Mouse (Mus musculus) heart, embryonic 14.5 days (tissue): ENCODE results near the gene Opa3. TPM values are rescaled to one million over a fixed set of nuclear protein-coding genes. Genes with fewer than 3 reads are reported as not detected.

Experiments
- ATAC-seq: fragments of 200-750 bp; cut with Nextera tagmentation; 2 replicates; pipeline ENCODE4 v1.8.0; 2017; ENCODE audit warnings: low read depth, moderate TSS enrichment; ENCODE audit not compliant: insufficient number of reproducible peaks, insufficient read depth, low FRiP score
- H3K27ac ChIP-seq, 2 experiments: fragments of 200-500 bp in 1 of 2; fragments of 300-500 bp in 1 of 2; sonication (generic) in 1 of 2; replicated peaks in 1 of 2; 2 replicates each; pipeline ENCODE4 v1.5.1; 2012 to 2014; ENCODE audit warnings: low read depth in 2 of 2, low read length in 2 of 2, control low read depth in 1 of 2, mild to moderate bottlenecking in 1 of 2, mixed read lengths in 1 of 2; ENCODE audit not compliant: control insufficient read depth in 1 of 2, insufficient read depth in 1 of 2
- H3K27me3 ChIP-seq: fragments of 300-500 bp; sonication (generic); 2 replicates; pipeline ENCODE4 v1.6.1; 2014; ENCODE audit warnings: mild to moderate bottlenecking, low read length, control low read depth; ENCODE audit not compliant: control insufficient read depth, insufficient read depth
- H3K36me3 ChIP-seq: fragments of 300-500 bp; sonication (generic); 2 replicates; pipeline ENCODE4 v1.6.1; 2014; ENCODE audit warnings: mild to moderate bottlenecking, control low read depth, low read length, mixed read lengths; ENCODE audit not compliant: control insufficient read depth, insufficient read depth
- H3K4me1 ChIP-seq, 2 experiments: fragments of 200-500 bp in 1 of 2; fragments of 300-500 bp in 1 of 2; sonication (generic) in 1 of 2; 2 replicates each; pipeline ENCODE4 v1.6.1; 2012 to 2014; ENCODE audit warnings: low read length in 2 of 2, control low read depth in 1 of 2, mixed read lengths in 1 of 2; ENCODE audit not compliant: control insufficient read depth in 2 of 2, insufficient read depth in 2 of 2
- H3K4me2 ChIP-seq: fragments of 300-500 bp; sonication (generic); 2 replicates; pipeline ENCODE4 v1.6.1; 2014; ENCODE audit warnings: mild to moderate bottlenecking, low read length
- H3K4me3 ChIP-seq, 2 experiments: fragments of 200-500 bp in 1 of 2; fragments of 300-500 bp in 1 of 2; sonication (generic) in 1 of 2; 2 replicates each; pipeline ENCODE4 v1.5.1; 2012 to 2014; ENCODE audit warnings: low read length in 2 of 2, mild to moderate bottlenecking in 2 of 2, control low read depth in 1 of 2, low read depth in 1 of 2, moderate library complexity in 1 of 2; ENCODE audit not compliant: control insufficient read depth in 1 of 2, insufficient read depth in 1 of 2
- H3K9ac ChIP-seq: fragments of 300-500 bp; sonication (generic); 2 replicates; pipeline ENCODE4 v1.6.1; 2014; ENCODE audit warnings: mild to moderate bottlenecking, low read length
- H3K9me3 ChIP-seq: fragments of 300-500 bp; sonication (generic); 2 replicates; pipeline ENCODE4 v1.6.1; 2016; ENCODE audit warnings: low read length, control low read depth; ENCODE audit not compliant: control insufficient read depth
- WGBS: fragments of 180-500 bp; shearing (Covaris S2); extraction: QIAGEN DNeasy Blood & Tissue Kit; methylation state at CpG from one replicate; pipeline ENCODE4 v1.1.7; 2014; 5-methylcytosine and 5-hydroxymethylcytosine counted together
- polyA plus RNA-seq: library from polyadenylated mRNA; unstranded; fragments of >200 nt; fragmentation: Nextera tagmentation; extraction: Ambion mirVana; gene quantifications from 2 replicates; pipeline ENCODE4 v1.2.1, GENCODE M21; 2014

Opa3 gene
- polyA plus RNA-seq, 1 experiment from 2014 or later: 36.5 TPM

DNA sequence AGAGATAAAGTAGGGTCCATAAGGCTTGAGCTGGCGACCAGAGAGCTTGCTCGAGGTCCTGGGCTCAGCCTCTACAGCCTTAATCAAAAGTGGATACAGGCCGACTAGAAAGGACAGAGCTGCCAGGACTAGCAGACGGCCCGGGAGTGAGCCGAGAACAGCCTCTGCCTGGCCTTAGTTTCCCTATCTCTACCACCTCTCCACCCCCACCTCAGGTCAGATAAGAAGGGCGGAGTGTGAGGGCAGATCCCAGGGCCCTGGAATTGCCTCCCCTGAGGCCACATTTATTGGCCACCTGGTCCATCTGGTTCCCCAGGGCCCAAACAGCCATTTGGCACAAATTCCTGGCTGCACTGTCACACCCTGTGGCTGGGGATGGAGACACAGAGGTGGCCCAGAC, 37.0 kb downstream of the Opa3 start:
- Histone ChIP-seq H3K4me2 (no peak overlapping the region), H3K27me3 (no peaks in the 10 kb centered on the region), H3K9ac (0 out of 2 replicates have a peak overlapping the region, but pooled peaks have one; percentile 3), H3K4me3 (no peak overlapping the region), H3K9me3 (no peaks in the 10 kb centered on the region), H3K36me3 (peaks cover 66% of the 10 kb centered on the region), H3K4me1 (peaks cover 28 to 46% of the 10 kb centered on the region in 2 experiments), H3K27ac (no peak overlapping the region)
- 30% methylated on average over 7 of the region's 7 CpGs for WGBS
- ATAC-seq: no peak

DNA sequence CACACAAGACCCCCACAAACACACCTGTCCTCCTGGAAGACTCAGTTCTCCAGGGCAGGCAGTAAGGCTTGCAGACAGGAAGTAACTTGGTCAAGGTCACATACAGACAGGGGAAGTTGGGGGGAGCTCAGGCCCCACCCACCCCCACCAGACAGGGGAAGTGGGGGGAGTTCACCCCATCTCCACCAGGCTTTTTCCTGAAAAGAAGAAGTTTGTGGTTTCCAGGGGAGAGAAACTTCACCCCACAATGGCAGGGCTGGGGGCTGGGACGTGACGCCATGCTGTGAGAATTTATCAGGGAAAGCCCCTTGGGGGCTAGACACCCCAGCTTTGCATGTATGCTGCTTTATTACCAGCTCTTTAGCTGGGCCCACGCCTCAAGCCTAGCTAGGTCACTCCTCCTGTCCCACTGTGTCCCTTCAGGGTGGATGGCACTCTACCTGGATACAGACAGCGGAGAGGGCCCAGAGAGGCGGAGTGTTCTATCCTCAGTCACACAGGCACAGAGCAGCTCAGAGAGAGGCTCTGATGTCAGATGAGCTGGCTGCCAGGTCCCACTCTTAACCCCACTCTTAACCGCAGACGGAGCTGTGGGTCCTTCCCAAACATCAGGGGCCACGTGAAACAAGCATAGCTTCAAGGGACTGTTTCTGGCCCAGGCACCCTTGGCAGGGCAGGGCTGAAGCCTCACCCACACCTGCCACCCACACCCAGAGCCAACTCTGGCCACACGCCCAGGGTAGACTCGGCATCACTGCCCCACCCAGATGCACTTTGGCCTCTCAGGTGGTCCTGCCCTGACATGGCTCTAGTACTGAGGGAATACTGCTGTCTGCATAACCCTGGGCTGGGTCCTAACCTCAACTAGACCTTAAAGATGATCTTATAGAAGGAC, 38.0 kb downstream of the Opa3 start:
- peak overlapping the region in 1 of 2 experiments; percentile 21; a peak in 3 of 4 replicates for H3K27ac ChIP-seq
- H3K27me3 ChIP-seq: no peaks in the 10 kb centered on the region
- H3K36me3 ChIP-seq: peaks cover 55% of the 10 kb centered on the region
- H3K4me3 ChIP-seq: no peak overlapping the region
- no peak for ATAC-seq
- H3K9me3 ChIP-seq: no peaks in the 10 kb centered on the region
- WGBS: 64% methylated on average over 10 of the region's 10 CpGs
- no peak overlapping the region for H3K4me2 ChIP-seq
- peak overlapping the region; percentile 44; the same call in 1 of the 2 replicates for H3K9ac ChIP-seq
- H3K4me1 ChIP-seq: peaks cover 28 to 46% of the 10 kb centered on the region in 2 experiments

DNA sequence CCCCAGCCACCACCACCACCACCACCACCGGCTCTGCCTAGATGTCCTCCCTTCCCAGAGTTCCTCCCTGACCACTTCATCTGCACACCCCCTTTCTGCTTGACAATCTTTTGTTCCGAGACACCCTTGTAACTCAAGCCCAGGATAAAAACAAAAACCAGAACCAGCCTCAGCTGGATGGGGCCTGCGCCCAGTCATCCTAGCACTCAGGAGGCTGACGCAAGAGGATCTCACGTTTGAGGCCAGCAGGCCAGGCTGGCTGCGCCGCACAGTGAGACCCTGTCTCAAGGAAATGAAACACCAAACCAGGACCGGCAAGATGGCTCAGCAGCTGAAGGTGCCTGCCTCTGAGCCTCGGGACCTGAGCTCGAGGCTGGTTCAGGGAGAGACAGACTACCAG, 38.9 kb downstream of the Opa3 start:
- peaks cover 28 to 46% of the 10 kb centered on the region in 2 experiments for H3K4me1 ChIP-seq
- H3K27ac ChIP-seq: no peak overlapping the region
- WGBS: 46% methylated on average over 10 of the region's 10 CpGs
- peaks cover 47% of the 10 kb centered on the region for H3K36me3 ChIP-seq
- H3K27me3 ChIP-seq: no peaks in the 10 kb centered on the region
- no peak overlapping the region for H3K4me3 ChIP-seq
- H3K4me2 ChIP-seq: peak overlapping the region; percentile 9; the same call in 1 of the 2 replicates
- H3K9ac ChIP-seq: peak overlapping the region; percentile 10
- no peak for ATAC-seq
- H3K9me3 ChIP-seq: no peaks in the 10 kb centered on the region

- H3K4me1 ChIP-seq: peaks cover 28 to 46% of the 10 kb centered on the region in 2 experiments
- 38% methylated on average over 10 of the region's 10 CpGs for WGBS
- peaks cover 26% of the 10 kb centered on the region for H3K36me3 ChIP-seq
- peak overlapping the region; percentile 91 for H3K4me2 ChIP-seq
- H3K27ac ChIP-seq: peak overlapping the region; percentile 80 to 96
- peak overlapping the region; percentile 92 for H3K9ac ChIP-seq
- H3K27me3 ChIP-seq: no peaks in the 10 kb centered on the region
- no peaks in the 10 kb centered on the region for H3K9me3 ChIP-seq
- H3K4me3 ChIP-seq: peak overlapping the region; percentile 44 to 90
- ATAC-seq: peak; percentile 4; the same call in 1 of the 2 replicates
These were observed 41.0 kb downstream of the Opa3 start for GRCm38 (mm10) chr7:19268993-19269681.

DNA sequence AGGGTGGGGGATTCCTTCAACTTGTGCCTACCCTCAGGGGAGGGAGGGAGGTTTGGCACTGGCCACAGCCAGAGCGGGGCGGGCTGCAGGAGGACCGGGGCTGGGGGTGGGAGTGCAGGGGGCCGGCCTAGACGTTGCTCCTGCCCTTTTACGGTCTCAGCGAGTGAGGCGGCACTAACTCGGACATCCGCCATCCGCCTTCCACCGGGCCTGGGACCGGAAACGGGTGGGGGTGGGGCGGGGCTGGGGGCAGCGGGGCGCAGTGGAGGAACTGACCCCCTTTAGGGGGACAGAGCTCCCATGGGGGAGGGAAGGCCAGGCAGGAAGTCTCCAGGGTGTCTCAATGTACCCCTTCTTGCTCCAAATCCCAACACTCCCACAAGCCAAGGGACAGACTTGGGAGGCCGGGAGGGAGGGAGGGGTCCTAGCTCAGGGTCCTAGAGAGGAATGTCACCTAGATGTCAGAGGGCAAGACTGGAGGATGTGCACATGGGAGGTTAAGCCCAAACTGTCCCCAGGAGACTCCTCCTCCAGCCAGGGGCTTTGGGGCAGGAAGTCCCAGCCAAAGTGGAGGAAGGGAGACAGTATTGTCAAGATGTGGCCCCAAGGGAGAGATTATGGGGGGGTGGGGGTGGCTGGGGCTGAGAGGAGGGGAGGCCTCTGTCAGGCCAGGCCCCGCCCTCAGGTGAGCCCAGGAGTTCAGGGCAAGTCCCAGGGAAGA, 41.7 kb downstream of the Opa3 start:
- Histone ChIP-seq H3K9ac (peak overlapping the region; percentile 92), H3K4me3 (peak overlapping the region; percentile 90 to 99), H3K27me3 (no peaks in the 10 kb centered on the region), H3K4me1 (peaks cover 28 to 43% of the 10 kb centered on the region in 2 experiments), H3K4me2 (peak overlapping the region; percentile 91), H3K9me3 (no peaks in the 10 kb centered on the region), H3K27ac (peak overlapping the region; percentile 95 to 96), H3K36me3 (peaks cover 18% of the 10 kb centered on the region)
- WGBS: 0% methylated on average over 19 of the region's 19 CpGs
- ATAC-seq: peak; percentile 67

DNA sequence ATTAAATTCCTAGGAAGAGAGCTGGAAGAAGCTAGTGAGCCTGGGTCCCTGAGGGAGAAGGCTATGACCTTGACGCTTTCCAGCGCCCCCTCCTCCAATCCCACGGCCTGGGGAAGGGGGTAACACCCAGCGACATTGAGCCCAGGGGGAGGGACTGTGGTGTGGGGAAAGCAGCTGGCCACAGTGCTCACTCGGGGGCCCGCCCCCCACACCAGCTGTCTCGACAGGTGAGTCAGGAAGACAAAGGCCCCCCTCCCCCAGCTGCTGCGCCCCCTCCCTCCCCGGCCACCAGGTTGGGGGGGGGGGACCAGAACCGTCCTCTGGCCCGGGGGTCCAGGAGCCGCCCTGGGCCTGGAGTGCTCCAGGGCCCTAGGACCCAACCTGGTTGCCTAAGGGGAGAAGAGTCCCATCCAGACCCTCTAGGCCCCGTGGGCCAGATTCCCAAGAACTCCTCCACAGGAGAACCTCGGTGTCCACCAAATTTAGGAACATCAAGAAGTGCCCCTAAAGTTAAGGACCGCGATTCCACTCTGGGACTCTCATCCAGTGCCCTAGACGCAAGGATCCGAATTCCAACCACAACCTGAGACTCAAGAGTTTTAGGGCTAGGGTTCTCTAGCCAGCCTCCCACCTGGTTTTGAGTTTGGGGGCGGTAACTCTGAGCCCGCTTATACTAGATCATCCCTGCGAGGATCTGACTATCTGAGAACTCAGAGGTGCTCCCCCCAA, 42.5 kb downstream of the Opa3 start:
- WGBS: under 1% methylated on average over 18 of the region's 21 CpGs
- Histone ChIP-seq H3K4me2 (peak overlapping the region; percentile 91), H3K4me1 (peaks cover 22 to 36% of the 10 kb centered on the region in 2 experiments), H3K27ac (peak overlapping the region; percentile 95 to 96), H3K27me3 (no peaks in the 10 kb centered on the region), H3K9ac (peak overlapping the region; percentile 92), H3K9me3 (no peaks in the 10 kb centered on the region), H3K36me3 (peaks cover 17% of the 10 kb centered on the region), H3K4me3 (peak overlapping the region; percentile 90 to 99)
- ATAC-seq: no peak
